Mouse (Mus musculus): ENCODE results near the gene Rfpl4.

DNA sequence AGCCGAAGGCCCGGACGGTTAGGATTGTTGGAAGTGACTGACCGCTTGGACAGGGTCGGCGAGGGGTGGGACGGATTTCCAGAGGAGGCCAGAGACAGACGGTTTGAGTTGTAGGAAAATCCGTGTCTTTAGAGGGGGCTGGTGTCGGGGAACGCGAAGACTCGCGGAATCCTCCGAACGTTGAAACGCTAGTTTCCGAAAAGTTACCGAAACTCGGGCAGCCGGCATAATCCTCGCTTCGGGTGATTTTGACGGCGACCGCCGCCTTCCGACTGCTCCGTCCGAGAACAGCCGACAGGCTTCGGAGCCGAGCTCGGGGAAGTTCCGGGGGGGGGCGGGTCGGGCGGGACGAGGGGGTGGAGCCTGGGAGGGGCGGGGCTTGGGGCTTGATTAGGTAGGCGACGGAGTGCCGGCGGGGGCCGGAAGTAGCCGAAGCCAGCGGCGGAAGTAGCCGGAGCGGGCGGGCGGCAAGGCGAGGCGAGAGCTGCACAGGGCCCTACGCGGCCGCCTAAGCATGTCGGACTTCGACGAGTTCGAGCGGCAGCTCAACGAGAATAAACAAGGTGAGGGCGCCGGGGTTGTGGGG is 54.9 kb downstream of the Rfpl4 start, which contains the start of gene U2af2:
- no peak for TF ChIP-seq CTCF (IDR thresholded peaks at IDR 0.05; ENCODE audit: low read depth)
- no peak for TF ChIP-seq EP300 (IDR thresholded peaks at IDR 0.05; ENCODE audit: low read depth)

Measured in liver, postnatal 0 days (tissue).